Mouse (Mus musculus): Measurements from ENCODE around the gene Atp1b1.

Gene Atp1b1

DNA sequence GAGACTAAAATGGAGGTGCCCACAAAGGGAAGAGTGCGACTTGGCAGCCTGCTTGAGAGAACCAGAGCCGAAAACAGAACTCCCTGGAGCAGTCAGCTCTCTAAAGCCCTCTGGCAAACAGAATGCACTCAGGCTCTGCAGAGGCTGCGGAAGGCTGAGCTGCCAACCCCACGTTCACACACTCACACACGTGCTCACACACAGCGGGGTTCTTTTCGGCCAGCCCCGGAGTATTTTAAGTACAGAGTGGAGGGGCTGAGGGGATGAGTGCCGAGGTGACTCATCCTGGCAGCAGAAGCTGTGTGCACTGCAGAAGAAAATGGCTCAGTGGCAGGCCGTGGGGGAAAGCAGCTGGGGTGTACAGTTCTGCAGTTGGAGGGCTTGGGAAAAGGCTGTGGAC lies 3.6 kb upstream of the Atp1b1 start:
- no peak for DNase-seq (ENCODE audit: low spot score)

DNA sequence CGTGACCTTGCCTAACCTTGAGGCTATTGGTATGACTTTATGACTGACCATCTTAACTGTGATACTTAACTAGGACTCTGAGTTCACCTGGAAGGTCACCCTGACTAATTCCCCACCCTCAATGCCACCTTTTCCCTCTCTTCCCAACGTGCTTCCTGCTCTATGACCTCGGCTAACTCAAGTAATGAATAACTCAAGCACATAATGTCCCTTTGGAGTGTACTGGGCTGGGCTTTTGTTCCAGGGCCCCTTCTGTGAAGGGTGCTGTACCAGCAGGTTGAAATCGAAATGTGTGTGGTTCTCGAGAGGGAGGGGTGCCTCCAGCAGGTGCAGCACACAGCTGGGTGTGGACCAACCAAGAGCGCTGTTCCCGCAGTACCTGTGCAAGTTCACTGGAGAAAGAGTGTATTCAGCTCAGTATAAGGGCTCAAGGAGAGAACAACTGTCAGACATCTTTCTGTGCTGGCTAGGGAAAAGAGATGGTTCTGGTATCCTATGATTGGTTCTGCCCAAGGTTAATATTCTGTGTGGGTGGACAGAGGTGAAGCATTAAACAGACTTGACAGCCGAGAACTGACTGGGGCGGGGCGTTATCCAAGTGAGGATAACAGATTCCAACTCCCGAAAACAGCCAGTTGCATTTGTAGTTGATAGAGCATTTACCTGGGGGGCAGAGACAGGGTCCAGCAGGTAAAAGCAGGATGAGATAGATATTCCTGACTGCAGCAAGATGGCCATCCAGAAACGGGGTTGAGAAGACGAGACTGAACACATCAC lies 3.0 kb upstream of the Atp1b1 start:
- no peak for DNase-seq (ENCODE audit: low spot score)

DNA sequence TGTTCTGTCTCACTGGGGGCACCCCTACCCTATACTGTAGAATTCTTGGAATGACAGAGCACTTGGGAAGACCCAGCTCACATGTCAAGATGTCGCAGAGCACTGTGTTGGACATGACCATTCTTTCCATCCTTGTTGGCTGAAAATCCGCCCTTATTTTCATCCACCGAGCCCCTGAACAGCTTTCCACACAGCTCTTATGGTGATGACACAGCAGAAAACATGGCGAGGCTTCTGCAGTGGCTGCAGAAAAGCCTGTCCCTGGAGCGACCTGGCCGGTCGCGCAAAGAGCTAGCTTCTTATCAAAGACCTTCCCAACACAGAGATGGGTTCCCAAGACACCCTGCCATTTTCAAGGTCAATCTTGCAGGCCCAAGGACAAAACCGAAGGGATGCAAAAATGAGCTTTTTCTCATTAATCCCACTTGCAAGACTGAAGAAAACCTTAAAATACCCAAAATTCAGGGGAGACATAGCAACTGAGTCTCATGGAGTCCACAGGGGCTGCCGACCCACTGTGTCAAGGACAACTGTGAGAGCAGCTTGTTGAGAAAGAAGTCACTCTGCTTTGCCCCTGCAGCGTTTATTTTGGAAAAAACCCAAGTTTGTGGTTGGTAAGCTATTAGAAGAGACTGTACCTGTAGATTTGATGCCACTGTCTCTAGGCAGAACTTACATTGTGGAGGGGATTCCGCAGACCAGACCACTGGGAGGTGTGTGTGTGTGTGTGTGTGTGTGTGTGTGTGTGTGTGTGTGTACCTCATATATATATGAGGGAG lies 1.2 kb upstream of the Atp1b1 start:
- DNase-seq (ENCODE audit: low spot score): no peak

DNA sequence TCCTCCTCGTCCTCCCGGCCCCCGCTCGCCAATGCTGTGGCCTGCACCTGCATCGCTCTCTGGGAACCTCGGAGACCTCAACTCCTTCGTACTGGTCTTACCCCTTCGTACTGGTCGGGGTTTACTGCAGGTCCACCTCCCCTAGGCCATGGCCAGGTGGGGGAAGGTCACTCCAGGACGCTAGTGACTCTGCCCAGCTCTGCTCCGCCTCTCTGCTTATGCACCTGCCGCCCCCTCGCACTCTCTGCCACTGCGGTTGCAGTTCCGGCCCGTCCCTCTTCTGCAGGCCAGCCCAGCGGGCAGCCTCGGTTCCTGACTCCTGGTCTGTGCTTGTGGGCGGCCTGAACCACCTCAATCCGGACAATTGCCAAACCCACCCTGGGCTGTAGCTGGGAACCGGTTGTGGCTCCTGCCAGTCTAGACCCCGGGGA lies 481 bp upstream of the Atp1b1 start:
- peak; percentile 43 for DNase-seq (ENCODE audit: low spot score)

DNA sequence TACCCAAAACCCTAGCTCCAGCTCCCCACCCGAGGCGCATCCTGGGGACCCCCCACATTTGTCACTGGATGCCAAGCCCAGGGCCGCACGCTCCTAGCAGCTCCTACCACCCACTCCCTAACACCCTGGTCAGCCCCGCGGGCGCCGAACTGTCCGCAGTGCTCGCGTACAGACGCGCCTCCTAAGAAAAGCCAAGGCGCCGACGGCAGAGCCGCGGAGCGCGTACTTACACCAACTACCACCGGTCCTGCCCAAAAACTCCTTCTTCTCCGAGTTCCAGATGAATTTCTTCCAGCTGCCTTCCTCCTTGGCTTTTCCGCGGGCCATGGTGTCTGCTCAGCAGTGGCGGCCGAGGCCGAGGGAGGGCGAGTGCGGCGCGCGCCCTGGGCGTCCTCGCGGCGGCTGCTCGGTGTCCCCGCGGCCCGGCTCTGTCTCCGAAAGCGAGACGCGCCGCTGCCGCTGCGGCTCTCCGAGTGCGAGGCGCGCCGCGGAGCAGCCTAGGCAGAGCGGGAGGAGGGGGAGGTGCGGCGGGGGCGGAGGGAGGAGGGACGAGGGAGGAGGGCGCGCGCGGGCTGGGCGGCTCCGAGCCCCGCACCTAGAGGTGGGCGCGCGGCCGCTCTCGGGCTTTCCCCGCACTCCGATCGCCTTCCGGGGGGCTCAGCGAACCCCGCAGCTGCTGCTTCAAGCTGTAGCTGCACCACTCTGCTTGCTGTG lies 467 bp downstream of the Atp1b1 start:
- DNase-seq (ENCODE audit: low spot score): peak; percentile 77

DNA sequence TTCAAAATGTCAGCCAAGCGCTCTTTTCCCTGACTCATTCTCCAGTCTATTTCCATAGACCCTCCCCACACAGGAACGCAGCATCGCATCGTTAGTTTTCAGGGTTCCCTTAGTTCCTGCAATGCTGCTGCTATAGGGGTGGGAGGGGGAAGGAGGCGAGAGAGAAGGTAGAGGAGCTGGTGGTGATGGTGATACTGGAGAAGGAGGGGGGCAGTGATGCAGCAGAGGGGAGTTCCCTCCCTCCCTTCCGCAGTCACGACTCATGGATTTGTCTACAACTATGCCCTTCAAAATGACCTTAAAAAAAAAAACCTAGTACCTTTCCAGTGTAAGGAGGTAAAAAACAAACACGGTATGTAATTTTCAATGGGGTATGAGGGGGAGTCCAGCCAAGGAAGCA lies 1.4 kb downstream of the Atp1b1 start:
- DNase-seq (ENCODE audit: low spot score): no peak

DNA sequence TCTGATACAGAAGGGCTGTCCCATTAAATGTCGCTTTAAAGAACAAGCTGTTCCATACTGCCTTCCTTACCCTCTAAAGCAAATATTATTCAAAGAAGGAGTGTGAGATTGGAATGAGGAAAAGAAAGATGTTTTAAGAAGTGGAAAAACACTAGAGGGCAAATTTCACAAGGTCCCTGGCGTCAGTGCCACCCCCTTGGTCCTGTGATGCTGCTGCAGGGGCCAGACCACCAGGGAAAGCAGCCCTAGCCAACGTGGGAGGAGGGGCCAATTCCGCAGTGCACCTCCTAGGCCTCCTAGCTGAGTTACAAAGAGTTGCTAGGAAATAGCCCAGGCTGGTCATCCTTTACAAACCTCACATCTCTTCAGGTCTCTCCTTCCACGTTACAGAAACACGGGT lies 2.1 kb downstream of the Atp1b1 start:
- DNase-seq (ENCODE audit: low spot score): no peak

DNA sequence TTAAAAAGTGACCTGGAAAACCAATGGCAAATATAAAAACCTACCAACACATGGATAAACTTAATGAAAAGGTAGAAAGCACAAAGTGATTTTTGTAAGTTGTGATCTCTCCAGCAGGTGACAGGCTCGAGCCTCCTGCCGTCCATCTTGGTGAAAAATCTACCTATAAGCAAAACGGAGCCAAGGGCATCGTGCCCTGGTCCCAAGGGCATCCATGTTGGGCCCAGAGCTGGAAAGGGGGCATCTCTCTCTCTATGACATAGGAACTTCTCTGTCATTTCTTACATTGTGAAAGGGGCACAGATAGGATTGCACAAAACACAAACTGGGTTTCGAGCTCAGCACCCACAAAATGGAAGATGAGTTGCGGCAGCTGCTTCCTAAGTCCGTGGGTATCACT lies 2.5 kb downstream of the Atp1b1 start:
- DNase-seq (ENCODE audit: low spot score): no peak

DNA sequence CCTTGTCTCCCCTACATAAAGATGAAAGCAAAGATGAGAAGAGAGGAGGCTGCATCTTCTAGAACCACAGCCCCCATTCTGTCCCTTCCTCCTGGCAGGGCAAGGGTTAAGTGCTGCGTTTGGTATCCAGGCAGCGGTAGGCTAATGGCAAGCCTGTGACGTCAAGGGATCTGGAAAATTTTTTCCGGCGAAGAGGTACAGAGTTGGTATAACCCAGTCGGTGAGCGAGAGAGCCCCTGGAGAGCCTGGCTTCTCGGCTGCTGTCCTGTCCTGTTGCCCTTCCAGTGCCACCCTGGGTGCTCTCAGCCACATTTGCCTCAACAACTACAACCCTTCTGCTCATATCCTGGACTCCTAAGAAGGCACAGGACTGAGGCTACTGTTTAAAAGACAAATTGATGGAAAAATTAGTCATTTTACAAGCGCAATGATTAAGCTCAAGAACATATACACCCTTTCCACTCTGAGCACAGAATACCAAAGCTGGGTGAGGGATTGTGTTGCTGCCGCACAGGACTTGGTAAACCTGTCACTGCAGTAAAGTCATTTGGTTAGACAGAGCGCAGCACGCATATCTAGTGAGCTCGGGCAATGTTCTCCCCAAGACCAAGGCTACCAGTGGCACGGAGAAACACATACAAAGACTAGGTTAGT lies 3.3 kb downstream of the Atp1b1 start:
- DNase-seq (ENCODE audit: low spot score): peak; percentile 55

DNA sequence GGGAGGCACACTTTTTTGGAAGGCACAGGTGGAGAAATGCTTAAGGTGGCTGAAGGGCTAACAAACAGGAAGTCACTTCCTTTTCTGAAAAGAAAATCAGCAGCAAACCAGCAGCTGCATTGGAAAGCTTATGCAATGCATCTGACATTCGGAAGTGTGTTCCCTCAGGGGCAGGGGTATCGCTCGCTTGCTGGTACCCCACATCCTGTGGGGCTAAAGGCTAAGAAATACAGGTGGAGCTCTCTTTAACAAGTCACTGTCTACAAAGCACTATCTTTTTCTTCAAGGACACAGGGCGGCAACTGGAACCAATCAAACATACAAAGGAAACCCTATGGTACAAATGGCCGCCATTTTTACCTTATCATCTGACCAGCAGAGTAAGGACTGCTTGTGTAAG lies 4.4 kb downstream of the Atp1b1 start:
- DNase-seq (ENCODE audit: low spot score): no peak

DNA sequence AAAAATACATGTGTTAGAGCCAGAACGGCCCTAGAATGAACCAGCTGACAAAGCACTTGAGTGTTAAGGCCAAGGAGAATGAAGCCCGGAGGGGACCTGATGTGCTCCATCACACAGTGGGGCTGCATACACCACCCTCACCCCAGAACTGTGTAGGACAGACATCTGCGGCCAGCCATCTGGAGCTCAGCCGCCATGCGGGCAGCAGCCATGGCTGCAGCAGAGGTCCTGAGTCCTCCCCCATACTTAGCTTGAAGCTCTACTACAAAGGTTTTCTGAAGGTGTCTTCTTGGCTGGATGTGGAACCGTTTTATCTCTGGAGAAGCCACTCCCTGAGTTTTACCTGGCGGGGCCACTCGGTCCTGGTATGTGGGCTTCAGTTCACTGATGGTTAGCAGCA lies 5.0 kb downstream of the Atp1b1 start:
- no peak for DNase-seq (ENCODE audit: low spot score)

DNA sequence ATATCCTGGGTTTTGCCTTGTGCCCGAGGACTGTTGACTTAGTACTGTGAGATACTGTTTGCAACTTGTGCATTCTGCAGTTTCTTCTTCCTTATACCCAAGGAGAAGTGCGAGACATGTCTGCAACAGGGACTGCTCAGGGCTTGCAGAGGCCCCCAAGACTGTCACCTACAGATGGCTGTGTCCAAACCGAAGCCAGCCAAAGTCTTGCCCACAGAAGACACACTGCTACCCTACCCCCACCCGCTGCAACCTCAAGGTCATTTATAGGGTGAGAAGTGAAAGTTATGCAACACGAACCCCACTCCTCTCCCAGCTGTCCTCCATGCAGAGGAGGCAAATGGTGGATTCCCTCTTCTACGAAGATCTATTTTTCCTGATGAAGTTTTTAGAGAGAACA lies 5.6 kb downstream of the Atp1b1 start:
- DNase-seq (ENCODE audit: low spot score): no peak

DNA sequence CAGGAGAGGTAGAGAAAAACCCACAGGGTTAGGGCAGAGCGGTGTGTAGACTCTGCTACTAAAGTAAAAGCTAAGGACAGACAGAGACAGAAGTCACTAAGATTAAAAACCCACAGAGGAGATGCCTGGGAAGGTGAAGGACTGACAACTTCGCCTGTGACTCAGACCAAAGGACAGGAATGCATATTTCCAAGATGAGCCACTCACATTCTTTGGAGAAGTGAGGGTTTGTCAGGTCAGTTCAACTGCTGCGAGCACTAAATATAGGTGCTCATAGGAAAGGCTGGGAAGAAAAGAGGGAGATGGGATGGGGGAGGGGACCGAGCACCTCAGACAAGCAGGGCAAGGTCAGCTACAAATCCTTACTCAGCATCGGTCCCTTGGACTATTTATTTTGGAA lies 6.8 kb downstream of the Atp1b1 start:
- no peak for DNase-seq (ENCODE audit: low spot score)

DNA sequence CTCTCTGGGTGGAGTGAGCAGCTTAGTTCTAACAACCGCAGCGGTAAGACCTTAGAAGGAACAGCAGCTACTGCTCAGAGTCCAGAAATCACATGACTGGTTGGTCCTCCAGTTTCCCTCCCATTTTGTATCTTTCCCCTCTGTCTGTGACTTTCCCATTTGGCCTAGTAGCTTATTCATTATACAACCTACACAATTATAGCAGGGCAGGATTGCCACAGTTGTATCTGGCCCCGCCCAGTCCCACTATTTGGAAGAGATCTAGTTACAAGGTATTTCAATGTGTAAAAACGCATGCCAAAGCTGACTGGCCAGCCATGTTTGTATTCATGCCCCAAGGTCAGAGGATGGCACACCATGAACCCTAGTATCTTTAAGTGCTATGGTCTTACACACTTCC lies 7.5 kb downstream of the Atp1b1 start:
- DNase-seq (ENCODE audit: low spot score): no peak

DNA sequence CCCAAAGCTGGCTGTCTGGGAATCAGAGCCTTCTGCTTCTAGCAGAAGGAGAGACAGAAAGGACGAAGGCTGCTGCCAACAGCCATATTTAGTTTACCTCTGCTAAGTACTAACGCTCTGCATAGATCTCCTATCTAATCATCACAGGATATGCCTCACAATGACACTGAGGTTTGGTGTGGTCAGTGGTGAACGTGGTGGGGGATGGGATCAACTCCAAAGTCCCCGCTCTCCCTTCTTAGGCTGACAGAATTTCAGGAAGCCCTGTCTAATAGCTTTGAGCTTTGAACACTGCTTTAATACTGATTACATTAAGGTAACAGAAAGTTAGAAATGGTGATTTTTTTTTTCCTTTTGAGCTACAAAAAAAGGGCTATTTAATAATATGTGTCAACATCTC lies 7.9 kb downstream of the Atp1b1 start:
- no peak for DNase-seq (ENCODE audit: low spot score)

DNA sequence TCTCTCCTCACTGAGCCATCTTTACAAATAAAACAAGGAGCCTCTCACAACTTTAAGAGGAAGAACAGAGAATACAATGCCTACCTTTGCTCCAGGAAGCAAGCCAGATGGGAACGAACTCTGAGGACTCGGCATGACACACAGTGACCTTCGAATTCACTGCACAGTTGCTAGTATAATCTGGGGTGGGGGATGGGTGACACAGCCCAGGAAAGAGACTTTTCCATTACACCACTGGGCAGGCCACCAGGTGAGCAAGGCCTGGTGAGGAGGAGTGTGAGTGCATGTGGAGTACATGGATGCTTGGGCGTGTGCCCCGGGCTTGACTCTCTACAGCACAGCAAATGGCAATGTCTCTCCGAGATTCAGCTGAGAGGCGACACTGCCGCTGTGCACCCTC lies 8.5 kb downstream of the Atp1b1 start:
- DNase-seq (ENCODE audit: low spot score): no peak

DNA sequence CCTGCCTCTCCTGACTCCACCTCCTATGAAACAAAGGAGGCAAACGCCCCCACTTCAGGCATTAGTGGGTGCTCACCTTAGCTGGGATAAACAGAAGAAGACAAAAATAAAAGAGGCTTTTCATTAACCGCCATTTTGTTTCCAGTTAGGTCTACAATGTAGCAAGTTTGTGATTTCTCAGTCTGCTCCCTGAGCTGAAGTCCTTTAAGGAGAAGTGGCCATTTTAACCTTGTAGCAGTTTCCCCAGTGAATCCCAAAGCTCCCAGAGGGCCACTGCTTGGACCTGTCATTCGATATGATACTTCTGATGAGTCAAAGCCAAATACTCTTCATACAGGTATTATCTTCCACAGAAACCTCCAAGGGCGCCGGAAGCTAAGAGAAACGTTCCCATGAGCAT lies 10.6 kb downstream of the Atp1b1 start:
- no peak for DNase-seq (ENCODE audit: low spot score)

DNA sequence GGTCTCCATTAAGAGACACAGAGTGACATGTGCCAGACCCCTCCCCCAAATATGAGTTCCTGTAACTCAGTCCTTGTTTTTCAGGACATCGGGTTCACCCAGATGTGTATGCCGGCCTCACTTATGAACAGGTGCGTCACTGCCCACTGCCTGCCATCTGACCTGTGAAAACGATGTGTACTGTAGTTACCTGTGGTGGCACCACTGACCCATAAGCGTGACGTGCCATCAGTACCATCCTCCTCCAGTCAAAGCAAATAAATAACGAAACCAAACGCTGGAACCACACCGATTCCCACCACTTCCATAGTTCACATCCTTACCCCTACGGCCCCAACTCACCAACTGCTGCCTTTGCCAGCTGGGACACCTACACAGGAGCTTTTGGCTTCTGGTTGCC lies 11.6 kb downstream of the Atp1b1 start:
- DNase-seq (ENCODE audit: low spot score): no peak

DNA sequence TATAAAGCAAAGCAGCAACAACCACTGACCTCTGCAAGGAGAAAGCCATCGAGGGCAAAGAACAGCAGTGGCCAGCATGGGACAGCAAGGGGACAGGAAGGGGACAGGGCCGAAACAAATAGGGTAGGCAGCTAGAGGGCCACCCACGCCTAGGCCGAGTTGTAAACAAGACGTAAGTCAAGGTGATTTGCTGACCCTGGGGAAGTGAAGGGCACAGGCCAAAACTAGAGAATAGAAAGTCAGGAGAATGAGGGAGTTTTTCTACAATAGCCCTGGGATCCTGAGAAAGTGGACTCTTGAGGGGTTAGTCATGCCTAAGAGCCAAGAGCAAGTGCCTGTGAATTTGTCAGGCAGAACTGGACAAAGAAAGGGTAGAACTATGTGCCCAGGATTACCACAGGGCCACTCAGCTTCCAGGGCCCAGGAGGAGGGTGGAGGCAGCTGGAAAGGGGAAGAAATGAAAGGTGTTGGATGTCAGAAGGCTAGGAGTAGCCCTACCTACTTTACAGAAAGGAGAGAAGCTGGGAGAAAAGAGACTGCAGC lies 12.5 kb downstream of the Atp1b1 start:
- DNase-seq (ENCODE audit: low spot score): no peak

DNA sequence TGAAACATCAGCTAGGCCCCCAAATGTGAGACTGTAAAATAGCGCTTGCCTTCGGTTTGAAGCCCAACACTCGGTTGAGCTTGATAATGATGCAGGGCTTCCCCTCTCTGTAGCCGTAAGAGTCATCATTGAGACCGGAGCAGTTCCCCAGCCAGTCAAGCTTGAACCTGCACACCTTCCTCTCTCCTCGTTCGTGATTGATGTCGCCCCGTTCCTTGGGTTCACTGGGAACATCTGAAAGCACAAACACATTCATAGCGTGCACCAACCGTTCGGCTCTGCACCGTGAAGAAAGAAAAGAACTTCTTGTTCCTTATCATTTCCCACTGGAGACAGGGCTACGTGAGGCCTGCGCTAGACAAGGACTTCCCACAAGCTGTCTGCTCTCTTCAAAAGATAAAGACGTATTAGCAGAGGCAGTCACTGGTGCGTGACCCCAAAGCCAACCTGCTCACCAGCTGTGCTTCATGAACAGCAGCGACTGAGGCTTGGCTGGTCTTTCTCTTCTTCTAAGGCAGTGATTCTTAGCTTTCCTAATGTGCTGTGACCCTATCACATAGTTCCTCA lies 16.7 kb downstream of the Atp1b1 start:
- no peak for DNase-seq (ENCODE audit: low spot score)

DNA sequence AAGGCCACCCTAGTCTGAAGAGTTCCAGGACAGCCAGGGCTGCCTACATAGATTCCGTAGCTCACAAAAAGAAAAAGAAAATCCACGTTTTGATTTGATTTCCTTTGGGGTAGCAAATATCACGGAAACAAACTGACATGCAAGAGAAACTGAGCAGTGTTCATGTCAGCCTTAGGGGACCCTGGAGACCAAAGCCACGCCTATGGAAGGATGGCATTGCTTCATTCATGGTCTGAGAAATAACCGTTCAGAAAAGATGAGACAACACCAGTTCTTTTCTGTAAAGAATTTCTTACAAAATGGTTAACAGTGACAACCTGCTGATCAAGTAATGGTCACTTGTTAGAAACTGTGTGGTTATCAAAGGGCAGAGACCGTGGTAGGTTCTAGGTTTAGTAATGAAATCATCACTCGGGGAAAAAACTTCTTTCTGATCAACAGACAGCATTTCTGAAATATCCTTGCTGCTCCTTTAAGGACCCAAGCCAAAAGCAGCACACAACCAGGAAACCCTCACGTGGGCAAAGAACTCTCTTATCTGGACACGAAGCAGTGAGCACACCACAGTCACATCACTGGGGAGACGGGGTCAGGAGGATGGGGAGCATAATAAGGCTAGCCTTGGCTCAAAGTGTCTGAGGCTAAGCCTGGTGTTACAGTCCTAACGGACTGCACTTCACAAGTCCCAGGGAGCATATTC lies 17.3 kb downstream of the Atp1b1 start:
- no peak for DNase-seq (ENCODE audit: low spot score)
